Mouse (Mus musculus) testis, adult 10 weeks (tissue): ENCODE data around the gene Keap1. TPM values are rescaled to one million over a fixed set of nuclear protein-coding genes. Genes with fewer than 3 reads are reported as not detected.

ENCODE experiments used
- polyA plus RNA-seq: library from polyadenylated mRNA; stranded (reverse); fragments of 350-450 nt; fragmentation: Illumina TruSeq; extraction: RNeasy Lipid Tissue Mini Kit (QIAGEN cat#74804); gene quantifications from one replicate; pipeline ENCODE4 v1.2.3, GENCODE M21; 2014; ENCODE audit warnings: low read depth, low replicate concordance

The Keap1 gene
- 6.5 TPM for polyA plus RNA-seq

GRCm38 (mm10) chr9:21238733-21239464, at the start of gene Keap1:
Keap1 (minus strand) TSS chr9:21239361.

GRCm38 (mm10) chr9:21287571-21288402, 48.6 kb upstream of the Keap1 start, which contains the start of gene Kri1:
Kri1 (minus strand) TSS chr9:21287969.

GRCm38 (mm10) chr9:21265000-21265561, 25.9 kb upstream of the Keap1 start, which contains the start of gene Atg4d:
Atg4d (plus strand) TSS chr9:21265293.

GRCm38 (mm10) chr9:21248326-21248725, 9.2 kb upstream of the Keap1 start, which contains the start of gene S1pr5:
S1pr5 (minus strand) TSS chr9:21248443.

Other genes with a start within 250 kb of the Keap1 start
- 0.25 TPM for gene Mrpl4, start 236.6 kb downstream of the Keap1 start, polyA plus RNA-seq
- 0.84 TPM for gene Icam1, start 223.4 kb downstream of the Keap1 start, polyA plus RNA-seq
- not detected for gene Icam4, start 210.0 kb downstream of the Keap1 start, polyA plus RNA-seq
- gene Icam5, start 207.3 kb downstream of the Keap1 start, polyA plus RNA-seq = not detected
- not detected for gene Zglp1, start 172.3 kb downstream of the Keap1 start, polyA plus RNA-seq
- not detected for gene Gm49373, start 166.3 kb downstream of the Keap1 start, polyA plus RNA-seq
- not detected for gene Fdx1l, start 165.7 kb downstream of the Keap1 start, polyA plus RNA-seq
- gene Gm38431, start 147.4 kb downstream of the Keap1 start, polyA plus RNA-seq = 8.2 TPM
- gene Raver1, start 147.4 kb downstream of the Keap1 start, polyA plus RNA-seq = 2.4 TPM
- 2.0 TPM for gene Tyk2, start 108.1 kb downstream of the Keap1 start, polyA plus RNA-seq
- gene Cdc37, start 89.4 kb downstream of the Keap1 start, polyA plus RNA-seq = 7.8 TPM
- gene Pde4a, start 73.6 kb downstream of the Keap1 start, polyA plus RNA-seq = 6.8 TPM
- gene S1pr5, start 9.1 kb upstream of the Keap1 start, polyA plus RNA-seq = not detected
- 0.36 TPM for gene Atg4d, start 25.9 kb upstream of the Keap1 start, polyA plus RNA-seq
- gene Kri1, start 48.6 kb upstream of the Keap1 start, polyA plus RNA-seq = 6.8 TPM
- gene Cdkn2d, start 52.0 kb upstream of the Keap1 start, polyA plus RNA-seq = 23.7 TPM
- gene Ap1m2, start 73.0 kb upstream of the Keap1 start, polyA plus RNA-seq = 0.41 TPM
- gene Slc44a2, start 81.3 kb upstream of the Keap1 start, polyA plus RNA-seq = 18.0 TPM
- gene Ilf3, start 128.5 kb upstream of the Keap1 start, polyA plus RNA-seq = 61.2 TPM
- not detected for gene Qtrt1, start 172.5 kb upstream of the Keap1 start, polyA plus RNA-seq
- 42.4 TPM for gene Dnm2, start 185.5 kb upstream of the Keap1 start, polyA plus RNA-seq